Comparison of ENCODE assay signal across 10 mouse cellular contexts in the genomic region with DNA sequence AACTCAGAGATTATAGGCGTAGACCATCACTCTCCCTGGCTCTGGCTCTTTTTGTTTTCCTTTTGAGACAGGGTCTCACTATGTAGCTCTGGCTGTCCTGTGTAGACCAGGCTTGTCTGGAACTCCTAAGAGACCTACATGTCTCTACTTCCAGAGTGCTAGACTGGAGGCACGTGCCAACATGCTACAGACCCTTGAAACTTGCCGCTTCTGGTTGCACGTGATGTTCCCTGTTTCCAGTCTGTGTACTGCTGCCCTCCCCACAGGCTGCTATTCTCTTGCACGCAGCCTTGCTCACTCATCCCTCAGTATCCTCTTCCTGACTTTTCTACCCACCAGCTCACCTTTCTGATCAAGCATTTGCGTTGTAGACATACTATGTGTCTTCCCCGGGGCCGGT. TPM values are rescaled to one million over a fixed set of nuclear protein-coding genes. Genes with fewer than 3 reads are reported as not detected.
A peak's percentile ranks its signal among the peaks of the same experiment; 100 is the strongest.
DNase-seq lines count a peak whose midpoint lies in the region; ATAC-seq and TF ChIP-seq lines count a peak whose summit lies in the region.
"Had no signal": no experiment of that assay in that cellular context is flagged by ENCODE, and none has a peak within 500 bp of the region (broad histone marks: within the 10 kb centered on the region; RNA-seq: fewer than 3 reads in every experiment).

No protein-coding gene starts in this region.

- H3K9ac ChIP-seq in hindbrain, embryonic 14.5 days, result no peak overlapping the region
- H3K9ac ChIP-seq in hindbrain, postnatal 0 days (replicated peaks; ENCODE audit: low read length), result no peak overlapping the region
- peak overlapping the region; percentile 45 for H3K9ac ChIP-seq in ES-Bruce4 (ENCODE audit: low read depth, poor library complexity, severe bottlenecking)
- no peak overlapping the region for H3K9ac ChIP-seq in limb, embryonic 14.5 days (ENCODE audit: low read depth, low read length, severe bottlenecking)
- H3K9ac ChIP-seq in midbrain, embryonic 15.5 days, result no peak overlapping the region

- H3K27me3 ChIP-seq in hindbrain, embryonic 14.5 days (ENCODE audit: control insufficient read depth, insufficient read depth, low read length), result no peaks in the 10 kb centered on the region
- no peaks in the 10 kb centered on the region for H3K27me3 ChIP-seq in hindbrain, postnatal 0 days (ENCODE audit: insufficient read depth, low read length)
- H3K27me3 ChIP-seq in ES-Bruce4 (ENCODE audit: control insufficient read depth, insufficient read depth, low read length, poor library complexity, severe bottlenecking), result no peaks in the 10 kb centered on the region
- H3K27me3 ChIP-seq in limb, embryonic 14.5 days (ENCODE audit: control insufficient read depth, insufficient read depth, low read length), result no peaks in the 10 kb centered on the region
- H3K27me3 ChIP-seq in midbrain, embryonic 15.5 days (replicated peaks), result peaks cover 8% of the 10 kb centered on the region

- WGBS in hindbrain, embryonic 14.5 days, result 83% methylated on average over 8 of the region's 8 CpGs
- WGBS in hindbrain, postnatal 0 days, result 89% methylated on average over 8 of the region's 8 CpGs
- 70% methylated on average over 8 of the region's 8 CpGs for WGBS in limb, embryonic 14.5 days
- 79% methylated on average over 8 of the region's 8 CpGs for WGBS in midbrain, embryonic 15.5 days

- no peak for TF ChIP-seq EP300 in ES-Bruce4 (IDR thresholded peaks at IDR 0.05; ENCODE audit: insufficient read depth, low read depth, low read length)

- H3K36me3 ChIP-seq in hindbrain, embryonic 14.5 days (replicated peaks; ENCODE audit: control insufficient read depth, insufficient read depth), result no peaks in the 10 kb centered on the region
- H3K36me3 ChIP-seq in hindbrain, postnatal 0 days (ENCODE audit: insufficient read depth, low read length), result no peaks in the 10 kb centered on the region
- no peaks in the 10 kb centered on the region for H3K36me3 ChIP-seq in ES-Bruce4 (ENCODE audit: control insufficient read depth, insufficient read depth, low read length, poor library complexity, severe bottlenecking)
- no peaks in the 10 kb centered on the region for H3K36me3 ChIP-seq in limb, embryonic 14.5 days (ENCODE audit: control insufficient read depth, insufficient read depth, low read length)
- H3K36me3 ChIP-seq in midbrain, embryonic 15.5 days (replicated peaks), result no peaks in the 10 kb centered on the region
- H3K36me3 ChIP-seq: forebrain, embryonic 15.5 days; G1E had no signal

- H3K4me3 ChIP-seq in hindbrain, embryonic 14.5 days (replicated peaks; ENCODE audit: low read length), result no peak overlapping the region
- no peak overlapping the region for H3K4me3 ChIP-seq in hindbrain, postnatal 0 days (ENCODE audit: low read length)
- no peak overlapping the region for H3K4me3 ChIP-seq in ES-Bruce4 (ENCODE audit: low read depth, low read length)
- 0 out of 2 replicates have a peak overlapping the region, but pooled peaks have one; percentile 5 for H3K4me3 ChIP-seq in brown adipose tissue, adult 24 weeks (ENCODE audit: insufficient read depth, low read depth, low read length)
- no peak overlapping the region for H3K4me3 ChIP-seq in limb, embryonic 14.5 days (replicated peaks; ENCODE audit: low read length)
- no peak overlapping the region for H3K4me3 ChIP-seq in midbrain, embryonic 15.5 days

- peak overlapping the region; percentile 56; the same call in 1 of the 2 replicates for H3K4me2 ChIP-seq in hindbrain, embryonic 14.5 days (replicated peaks)
- no peak overlapping the region for H3K4me2 ChIP-seq in hindbrain, postnatal 0 days (ENCODE audit: low read depth, low read length)
- peak overlapping the region; percentile 64 for H3K4me2 ChIP-seq in limb, embryonic 14.5 days (replicated peaks; ENCODE audit: low read depth, low read length, severe bottlenecking)
- H3K4me2 ChIP-seq in midbrain, embryonic 15.5 days, result no peak overlapping the region

- no peak overlapping the region for H3K27ac ChIP-seq in hindbrain, embryonic 14.5 days
- no peak overlapping the region for H3K27ac ChIP-seq in hindbrain, postnatal 0 days
- peak overlapping the region; percentile 83 for H3K27ac ChIP-seq in ES-Bruce4 (ENCODE audit: insufficient read depth, low read length)
- peak overlapping the region; percentile 98 for H3K27ac ChIP-seq in brown adipose tissue, adult 24 weeks (replicated peaks; ENCODE audit: low read depth, low read length)
- H3K27ac ChIP-seq in limb, embryonic 14.5 days (replicated peaks; ENCODE audit: low read depth, low read length), result no peak overlapping the region
- H3K27ac ChIP-seq in midbrain, embryonic 15.5 days, result no peak overlapping the region
- H3K27ac ChIP-seq: forebrain, embryonic 15.5 days had no signal

- ATAC-seq in hindbrain, embryonic 14.5 days (ENCODE audit: low FRiP score), result no peak
- ATAC-seq in hindbrain, postnatal 0 days, result no peak
- no peak for ATAC-seq in limb, embryonic 14.5 days (ENCODE audit: low FRiP score, low read depth)
- no peak for ATAC-seq in midbrain, embryonic 15.5 days (replicated peaks)

- peaks cover 10% of the 10 kb centered on the region; the same call in 1 of the 2 replicates for H3K4me1 ChIP-seq in hindbrain, embryonic 14.5 days (replicated peaks; ENCODE audit: control insufficient read depth, insufficient read depth, low read length)
- H3K4me1 ChIP-seq in hindbrain, postnatal 0 days (ENCODE audit: insufficient read depth, low read length), result peaks cover 8% of the 10 kb centered on the region
- H3K4me1 ChIP-seq in ES-Bruce4 (ENCODE audit: control insufficient read depth, insufficient read depth, low read length), result peaks cover 20% of the 10 kb centered on the region
- peaks cover 35% of the 10 kb centered on the region for H3K4me1 ChIP-seq in brown adipose tissue, adult 24 weeks (ENCODE audit: control insufficient read depth, insufficient read depth, insufficient read length, low read length)
- H3K4me1 ChIP-seq in limb, embryonic 14.5 days (ENCODE audit: control insufficient read depth, insufficient read depth, low read length), result peaks cover 17% of the 10 kb centered on the region
- peaks cover 7% of the 10 kb centered on the region for H3K4me1 ChIP-seq in midbrain, embryonic 15.5 days

- H3K9me3 ChIP-seq in hindbrain, embryonic 14.5 days (ENCODE audit: control insufficient read depth, low read length), result no peaks in the 10 kb centered on the region
- H3K9me3 ChIP-seq in hindbrain, postnatal 0 days (ENCODE audit: low read length), result no peaks in the 10 kb centered on the region
- H3K9me3 ChIP-seq in ES-Bruce4 (replicated peaks; ENCODE audit: control insufficient read depth, insufficient read depth, low read length, poor library complexity, severe bottlenecking), result 0 out of 2 replicates have a peak, but pooled peaks cover 7% of the 10 kb centered on the region
- no peaks in the 10 kb centered on the region for H3K9me3 ChIP-seq in limb, embryonic 14.5 days (ENCODE audit: control insufficient read depth, low read length)
- H3K9me3 ChIP-seq in midbrain, embryonic 15.5 days, result no peaks in the 10 kb centered on the region
- H3K9me3 ChIP-seq: forebrain, embryonic 15.5 days; G1E had no signal

- TF ChIP-seq POLR2A in ES-Bruce4 (IDR thresholded peaks at IDR 0.05; ENCODE audit: insufficient read depth, low read length), result no peak
- no peak for TF ChIP-seq POLR2A in limb, embryonic 14.5 days (IDR thresholded peaks at IDR 0.05; ENCODE audit: borderline replicate concordance, extremely low read depth, insufficient read depth, insufficient read length)

- no peak for DNase-seq in hindbrain, embryonic 14.5 days (ENCODE audit: low spot score)
- DNase-seq in hindbrain, postnatal 0 days (ENCODE audit: low spot score), result no peak
- DNase-seq in limb, embryonic 14.5 days (ENCODE audit: low spot score), result no peak
- no peak for DNase-seq in yolk sac, embryonic 10.5 days (ENCODE audit: low spot score)
- DNase-seq: right cerebral cortex, postnatal 25 days had no signal

- TF ChIP-seq CTCF in hindbrain, postnatal 0 days (IDR thresholded peaks at IDR 0.05; ENCODE audit: low read depth), result no peak
- TF ChIP-seq CTCF in ES-Bruce4 (IDR thresholded peaks at IDR 0.05; ENCODE audit: low read depth, low read length), result no peak

RNA-seq across cellular contexts. Expression of gene Txn2, which starts 22.7 kb away (rescaled TPM):
- polyA plus RNA-seq in hindbrain, embryonic 14.5 days (2014; fragmentation: Nextera tagmentation; extraction: Ambion mirVana), result 207 and 216 TPM in 2 replicates
- 46.4 and 52.5 TPM in 2 replicates for total RNA-seq in hindbrain, postnatal 0 days (2014; rRNA removed)
- 212 and 215 TPM in 2 replicates for polyA plus RNA-seq in hindbrain, postnatal 0 days (2015; fragmentation: Nextera tagmentation; extraction: Ambion mirVana)
- polyA plus RNA-seq in ES-Bruce4 (2011; ENCODE audit: insufficient read depth, insufficient read length, low read depth, missing spikeins), result 167 and 174 TPM in 2 replicates
- polyA plus RNA-seq in brown adipose tissue, adult 24 weeks (2012; ENCODE audit: insufficient read depth, insufficient read length, missing spikeins), result 696 and 736 TPM in 2 replicates
- polyA plus RNA-seq in limb, embryonic 14.5 days (2012; rRNA removed), result 183 and 193 TPM in 2 replicates
- polyA plus RNA-seq in limb, embryonic 14.5 days (2014; fragmentation: Nextera tagmentation; extraction: Ambion mirVana), result 266 and 270 TPM in 2 replicates
- 203 and 229 TPM in 2 replicates for polyA plus RNA-seq in midbrain, embryonic 15.5 days (2015; fragmentation: Nextera tagmentation; extraction: Ambion mirVana)

RNA-seq across cellular contexts. Expression of gene Foxred2, which starts 50.4 kb away (rescaled TPM):
- 10.7 and 10.8 TPM in 2 replicates for polyA plus RNA-seq in hindbrain, embryonic 14.5 days (2014; fragmentation: Nextera tagmentation; extraction: Ambion mirVana)
- total RNA-seq in hindbrain, postnatal 0 days (2014; rRNA removed), result 26.5 and 38.7 TPM in 2 replicates
- polyA plus RNA-seq in hindbrain, postnatal 0 days (2015; fragmentation: Nextera tagmentation; extraction: Ambion mirVana), result 9.1 and 9.8 TPM in 2 replicates
- 10.1 and 10.9 TPM in 2 replicates for polyA plus RNA-seq in ES-Bruce4 (2011; ENCODE audit: insufficient read depth, insufficient read length, low read depth, missing spikeins)
- 0.67 and 0.79 TPM in 2 replicates for polyA plus RNA-seq in brown adipose tissue, adult 24 weeks (2012; ENCODE audit: insufficient read depth, insufficient read length, missing spikeins)
- 9.6 and 11.9 TPM in 2 replicates for polyA plus RNA-seq in limb, embryonic 14.5 days (2012; rRNA removed)
- polyA plus RNA-seq in limb, embryonic 14.5 days (2014; fragmentation: Nextera tagmentation; extraction: Ambion mirVana), result 5.6 and 7.1 TPM in 2 replicates
- polyA plus RNA-seq in midbrain, embryonic 15.5 days (2015; fragmentation: Nextera tagmentation; extraction: Ambion mirVana), result 10.3 and 11.8 TPM in 2 replicates

Comparison
In these comparisons a context has a peak if more than half of its experiments do, and no peak if none do; other contexts are left out.
1. H3K4me2 ChIP-seq: peak in hindbrain, embryonic 14.5 days (single experiment) and limb, embryonic 14.5 days (single experiment); none in hindbrain, postnatal 0 days (single experiment) and midbrain, embryonic 15.5 days (single experiment).
2. H3K27ac ChIP-seq: peak in ES-Bruce4 (single experiment) and brown adipose tissue, adult 24 weeks (single experiment); none in hindbrain, embryonic 14.5 days (single experiment), hindbrain, postnatal 0 days (single experiment), limb, embryonic 14.5 days (single experiment) and midbrain, embryonic 15.5 days (single experiment).